Mouse (Mus musculus) layer of hippocampus, postnatal 25 days (tissue): Measurements from ENCODE around the gene Fbxl14. TPM values are rescaled to one million over a fixed set of nuclear protein-coding genes. Genes with fewer than 3 reads are reported as not detected.

Source experiments
- DNase-seq, 2 experiments: peaks; one replicate each; pipeline ENCODE4 v3.0.0; 2022; ENCODE audit warnings: mixed read lengths in 2 of 2, low spot score in 1 of 2; ENCODE audit errors: extremely low spot score in 1 of 2
- total RNA-seq, 2 experiments: library from RNA; stranded (reverse); gene quantifications; 2 replicates each; pipeline ENCODE4 v1.2.3; 2021

Fbxl14 gene
- total RNA-seq, 2 experiments from 2014 or later, result 31.1 to 32.6 TPM

GRCm38 (mm10) chr6:119490549-119490948, 11.1 kb downstream of the Fbxl14 start:
- DNase-seq, result no peak

- no peak for DNase-seq
These were observed 11.5 kb downstream of the Fbxl14 start for GRCm38 (mm10) chr6:119491006-119491405.

GRCm38 (mm10) chr6:119491997-119492629, 12.6 kb downstream of the Fbxl14 start:
- DNase-seq, result no peak

GRCm38 (mm10) chr6:119492630-119493014, 13.2 kb downstream of the Fbxl14 start:
- no peak for DNase-seq

- DNase-seq, result no peak
These were observed 19.8 kb downstream of the Fbxl14 start for GRCm38 (mm10) chr6:119499271-119499670.

GRCm38 (mm10) chr6:119500086-119500485, 20.6 kb downstream of the Fbxl14 start:
- DNase-seq, result no peak

- DNase-seq, result no peak
These were observed 22.6 kb downstream of the Fbxl14 start for GRCm38 (mm10) chr6:119502031-119502430.

- DNase-seq, result no peak
These were observed 25.3 kb downstream of the Fbxl14 start for GRCm38 (mm10) chr6:119504756-119505155.

GRCm38 (mm10) chr6:119505525-119506225, 26.2 kb downstream of the Fbxl14 start:
- DNase-seq, result no peak

GRCm38 (mm10) chr6:119508221-119508620, 28.8 kb downstream of the Fbxl14 start:
- DNase-seq, result no peak

GRCm38 (mm10) chr6:119508634-119509375, 29.3 kb downstream of the Fbxl14 start:
- no peak for DNase-seq

GRCm38 (mm10) chr6:119509437-119510037, 30.1 kb downstream of the Fbxl14 start:
- no peak for DNase-seq

- no peak for DNase-seq
These were observed 33.2 kb downstream of the Fbxl14 start for GRCm38 (mm10) chr6:119512701-119513100.

- no peak for DNase-seq
These were observed 34.0 kb downstream of the Fbxl14 start for GRCm38 (mm10) chr6:119513452-119513851.

GRCm38 (mm10) chr6:119514085-119514484, 34.6 kb downstream of the Fbxl14 start:
- DNase-seq, result no peak

- no peak for DNase-seq
These were observed 41.3 kb downstream of the Fbxl14 start for GRCm38 (mm10) chr6:119520731-119521130.

- DNase-seq, result no peak
These were observed 42.0 kb downstream of the Fbxl14 start for GRCm38 (mm10) chr6:119521482-119521900.

- DNase-seq, result peak in 1 of 2 experiments; percentile 14
These were observed 42.5 kb downstream of the Fbxl14 start for GRCm38 (mm10) chr6:119521931-119522391.

- DNase-seq, result no peak
These were observed 47.0 kb downstream of the Fbxl14 start for GRCm38 (mm10) chr6:119526498-119526897.

- DNase-seq, result no peak
These were observed 50.2 kb downstream of the Fbxl14 start for GRCm38 (mm10) chr6:119529659-119530058.
